In genomic region chr4:65279979-65280677, GRCm38 (mm10) we compare ENCODE assay signal across 9 mouse cellular contexts.
DNase-seq lines count a peak whose midpoint lies in the region; ATAC-seq lines count a peak whose summit lies in the region.
"Had no signal": no experiment of that assay in that cellular context is flagged by ENCODE, and none has a peak within 500 bp of the region (broad histone marks: within the 10 kb centered on the region; RNA-seq: fewer than 3 reads in every experiment).

No protein-coding gene starts in this region.

- H3K4me3 ChIP-seq in kidney, embryonic 15.5 days (replicated peaks): no peak overlapping the region
- H3K4me3 ChIP-seq in forebrain, embryonic 14.5 days (ENCODE audit: low read depth, low read length): no peak overlapping the region
- H3K4me3 ChIP-seq in liver, embryonic 15.5 days (replicated peaks): no peak overlapping the region
- no peak overlapping the region for H3K4me3 ChIP-seq in neural tube, embryonic 15.5 days (replicated peaks)

- H3K27me3 ChIP-seq in kidney, embryonic 15.5 days: no peaks in the 10 kb centered on the region
- H3K27me3 ChIP-seq in forebrain, embryonic 14.5 days (replicated peaks; ENCODE audit: control insufficient read depth, insufficient read depth, low read length): no peaks in the 10 kb centered on the region
- no peaks in the 10 kb centered on the region for H3K27me3 ChIP-seq in liver, embryonic 15.5 days
- H3K27me3 ChIP-seq in neural tube, embryonic 15.5 days (replicated peaks): 0 out of 2 replicates have a peak, but pooled peaks cover 7% of the 10 kb centered on the region

- no peak for DNase-seq in kidney, postnatal 25 days
- peak; percentile 70 for DNase-seq in forebrain, embryonic 14.5 days (ENCODE audit: low spot score)
- no peak for DNase-seq in urinary bladder, postnatal 14 days (ENCODE audit: low spot score)
- DNase-seq in lung, postnatal 36 days: no peak
- no peak for DNase-seq in heart, postnatal 10 days

- H3K9me3 ChIP-seq in kidney, embryonic 15.5 days (replicated peaks): no peaks in the 10 kb centered on the region
- H3K9me3 ChIP-seq in forebrain, embryonic 14.5 days (replicated peaks; ENCODE audit: control insufficient read depth, low read length): no peaks in the 10 kb centered on the region
- H3K9me3 ChIP-seq in liver, embryonic 15.5 days (replicated peaks): no peaks in the 10 kb centered on the region
- H3K9me3 ChIP-seq in neural tube, embryonic 15.5 days (replicated peaks): no peaks in the 10 kb centered on the region

- H3K27ac ChIP-seq in kidney, embryonic 15.5 days: no peak overlapping the region
- 0 out of 2 replicates have a peak overlapping the region, but pooled peaks have one; percentile 0 for H3K27ac ChIP-seq in forebrain, embryonic 14.5 days (ENCODE audit: low read depth, low read length)
- H3K27ac ChIP-seq in liver, embryonic 15.5 days (replicated peaks): no peak overlapping the region
- no peak overlapping the region for H3K27ac ChIP-seq in neural tube, embryonic 15.5 days (replicated peaks)
- H3K27ac ChIP-seq: macrophage had no signal

- no peak overlapping the region for H3K9ac ChIP-seq in kidney, embryonic 15.5 days
- no peak overlapping the region for H3K9ac ChIP-seq in forebrain, embryonic 14.5 days (ENCODE audit: low read length)
- H3K9ac ChIP-seq in liver, embryonic 15.5 days: no peak overlapping the region
- H3K9ac ChIP-seq in neural tube, embryonic 15.5 days (replicated peaks): no peak overlapping the region

- ATAC-seq in kidney, embryonic 15.5 days (replicated peaks; ENCODE audit: low FRiP score): peak; percentile 71
- ATAC-seq in forebrain, embryonic 14.5 days: peak; percentile 42
- peak; percentile 72 for ATAC-seq in liver, embryonic 15.5 days (ENCODE audit: insufficient read depth)
- ATAC-seq in neural tube, embryonic 15.5 days (ENCODE audit: low FRiP score): peak; percentile 35; the same call in 1 of the 2 replicates

- WGBS in kidney, embryonic 15.5 days: 10% methylated on average over 7 of the region's 7 CpGs
- 0% methylated on average over 7 of the region's 7 CpGs for WGBS in forebrain, embryonic 14.5 days
- 9% methylated on average over 7 of the region's 7 CpGs for WGBS in liver, embryonic 15.5 days (ENCODE audit: insufficient replicate concordance)
- WGBS in neural tube, embryonic 15.5 days: 5% methylated on average over 7 of the region's 7 CpGs

- peaks cover 20% of the 10 kb centered on the region for H3K4me1 ChIP-seq in kidney, embryonic 15.5 days
- H3K4me1 ChIP-seq in forebrain, embryonic 14.5 days (ENCODE audit: control insufficient read depth, insufficient read depth, low read length): peaks cover 18% of the 10 kb centered on the region
- H3K4me1 ChIP-seq in liver, embryonic 15.5 days (replicated peaks): 0 out of 2 replicates have a peak, but pooled peaks cover 9% of the 10 kb centered on the region
- H3K4me1 ChIP-seq in neural tube, embryonic 15.5 days: 0 out of 2 replicates have a peak, but pooled peaks cover 13% of the 10 kb centered on the region

- 0 out of 2 replicates have a peak overlapping the region, but pooled peaks have one; percentile 9 for H3K4me2 ChIP-seq in kidney, embryonic 15.5 days
- no peak overlapping the region for H3K4me2 ChIP-seq in forebrain, embryonic 14.5 days (ENCODE audit: low read length)
- H3K4me2 ChIP-seq in liver, embryonic 15.5 days: no peak overlapping the region
- H3K4me2 ChIP-seq in neural tube, embryonic 15.5 days: no peak overlapping the region

- intact Hi-C loops in heart, postnatal 10 days (cut with DNase I): no loop called here

- H3K36me3 ChIP-seq in kidney, embryonic 15.5 days: no peaks in the 10 kb centered on the region
- no peaks in the 10 kb centered on the region for H3K36me3 ChIP-seq in forebrain, embryonic 14.5 days (ENCODE audit: control insufficient read depth, insufficient read depth, low read length)
- H3K36me3 ChIP-seq in liver, embryonic 15.5 days (replicated peaks): no peaks in the 10 kb centered on the region
- H3K36me3 ChIP-seq in neural tube, embryonic 15.5 days: no peaks in the 10 kb centered on the region
